Mouse (Mus musculus) lung, postnatal 0 days (tissue): ENCODE results near the gene Pln.

Source experiments
- CTCF ChIP-seq: IDR thresholded peaks from 2 replicates; pipeline ENCODE4 v1.5.1; 2016; ENCODE audit warnings: antibody characterized with exemption, mild to moderate bottlenecking
- EP300 ChIP-seq: IDR thresholded peaks from 2 replicates; pipeline ENCODE4 v1.6.1; 2016; ENCODE audit warnings: antibody characterized with exemption, mild to moderate bottlenecking, control low read depth

DNA sequence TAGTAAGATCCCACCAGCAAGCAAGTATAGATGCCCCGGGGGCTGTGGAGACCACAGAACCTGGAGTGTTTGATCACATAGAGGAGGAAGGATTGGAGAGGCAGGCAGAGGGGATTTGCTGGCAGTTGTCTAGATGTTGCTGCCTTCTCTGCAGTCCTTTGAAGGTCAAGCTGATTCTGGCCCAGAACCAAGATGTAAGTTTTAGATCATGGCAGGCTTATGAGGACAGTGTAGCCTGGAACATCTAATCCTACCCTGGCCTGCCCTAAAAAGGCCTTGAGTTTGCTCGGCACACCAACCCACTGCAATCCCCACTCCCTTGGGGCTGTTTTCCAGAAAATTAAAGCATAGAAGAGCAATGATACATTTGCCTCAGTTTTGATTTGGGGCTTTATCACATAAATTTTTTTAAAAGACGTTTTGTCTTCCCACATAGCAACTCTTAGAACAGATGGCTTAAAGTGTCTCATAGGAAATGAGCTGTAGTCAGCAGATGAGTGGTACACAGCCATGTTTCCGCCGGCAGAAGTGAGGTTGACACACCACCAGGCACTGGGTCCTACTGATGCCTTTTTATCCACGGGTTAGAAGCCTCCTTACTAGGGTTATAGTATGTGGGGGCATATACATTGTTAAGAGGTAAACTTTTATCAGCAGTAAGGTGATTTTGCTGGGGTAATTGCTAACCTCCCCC lies 50.9 kb downstream of the Pln start:
- no peak for TF ChIP-seq CTCF
- no peak for TF ChIP-seq EP300
